Mouse (Mus musculus): ENCODE measurements around the gene Gtf2h2. TPM values are rescaled to one million over a fixed set of nuclear protein-coding genes. Genes with fewer than 3 reads are reported as not detected.

Gtf2h2 gene
- 62.3 and 64.4 TPM in 2 replicates for polyA plus RNA-seq (2015; fragmentation: Nextera tagmentation; extraction: Ambion mirVana)

GRCm38 (mm10) chr13:100492061-100492787 is at the start of gene Gtf2h2:
Gtf2h2 (minus strand) TSS chr13:100492579.
- under 1% methylated on average over 51 of the region's 51 CpGs for WGBS
- H3K27ac ChIP-seq: peak within 1 kb of the TSS; percentile 90
- peaks cover 15% of the 10 kb centered on the region for H3K36me3 ChIP-seq
- ATAC-seq (ENCODE audit: insufficient number of reproducible peaks, low FRiP score, low TSS enrichment, low read depth): no peak
- H3K9me3 ChIP-seq: no peaks in the 10 kb centered on the region
- H3K4me3 ChIP-seq: peak within 1 kb of the TSS; percentile 93
- peak within 1 kb of the TSS; percentile 58 for H3K4me2 ChIP-seq
- H3K27me3 ChIP-seq: no peaks in the 10 kb centered on the region
- peaks cover 14% of the 10 kb centered on the region for H3K4me1 ChIP-seq
- H3K9ac ChIP-seq: peak within 1 kb of the TSS; percentile 98

- no peak overlapping the region for H3K4me2 ChIP-seq
- H3K9ac ChIP-seq: no peak overlapping the region
- H3K27me3 ChIP-seq: no peaks in the 10 kb centered on the region
These were observed 43.8 kb upstream of the Gtf2h2 start for GRCm38 (mm10) chr13:100536149-100536548.

GRCm38 (mm10) chr13:100532788-100533365 is 40.5 kb upstream of the Gtf2h2 start:
- no peaks in the 10 kb centered on the region for H3K4me1 ChIP-seq
- no peak overlapping the region for H3K9ac ChIP-seq
- H3K27me3 ChIP-seq: no peaks in the 10 kb centered on the region
- H3K4me2 ChIP-seq: no peak overlapping the region
- H3K27ac ChIP-seq: no peak overlapping the region
- no peak for ATAC-seq (ENCODE audit: insufficient number of reproducible peaks, low FRiP score, low TSS enrichment, low read depth)
- WGBS: 43% methylated on average over 6 of the region's 6 CpGs
- H3K36me3 ChIP-seq: no peaks in the 10 kb centered on the region
- H3K4me3 ChIP-seq: no peak overlapping the region
- H3K9me3 ChIP-seq: no peaks in the 10 kb centered on the region

More at GRCm38 (mm10) chr13:100536149-100536548, 43.8 kb upstream of the Gtf2h2 start:
- H3K9me3 ChIP-seq: no peaks in the 10 kb centered on the region
- no peak overlapping the region for H3K4me3 ChIP-seq
- H3K36me3 ChIP-seq: no peaks in the 10 kb centered on the region
- ATAC-seq (ENCODE audit: insufficient number of reproducible peaks, low FRiP score, low TSS enrichment, low read depth): no peak
- WGBS: 81% methylated on average over 3 of the region's 3 CpGs
- H3K4me1 ChIP-seq: no peaks in the 10 kb centered on the region
- no peak overlapping the region for H3K27ac ChIP-seq

- no peaks in the 10 kb centered on the region for H3K36me3 ChIP-seq
- ATAC-seq (ENCODE audit: insufficient number of reproducible peaks, low FRiP score, low TSS enrichment, low read depth): no peak
- no peak overlapping the region for H3K9ac ChIP-seq
- no peaks in the 10 kb centered on the region for H3K4me1 ChIP-seq
- H3K27me3 ChIP-seq: no peaks in the 10 kb centered on the region
- H3K27ac ChIP-seq: no peak overlapping the region
- H3K9me3 ChIP-seq: no peaks in the 10 kb centered on the region
- no peak overlapping the region for H3K4me2 ChIP-seq
- no peak overlapping the region for H3K4me3 ChIP-seq
- WGBS: 60% methylated on average over 6 of the region's 6 CpGs
These were observed 34.3 kb upstream of the Gtf2h2 start for GRCm38 (mm10) chr13:100526649-100527038.

- 56% methylated on average over 6 of the region's 6 CpGs for WGBS
These were observed 33.7 kb upstream of the Gtf2h2 start for GRCm38 (mm10) chr13:100525935-100526648.

GRCm38 (mm10) chr13:100524896-100525295 is 32.5 kb upstream of the Gtf2h2 start:
- no peaks in the 10 kb centered on the region for H3K27me3 ChIP-seq
- H3K27ac ChIP-seq: no peak overlapping the region
- no peak overlapping the region for H3K4me2 ChIP-seq
- ATAC-seq (ENCODE audit: insufficient number of reproducible peaks, low FRiP score, low TSS enrichment, low read depth): no peak
- H3K9me3 ChIP-seq: no peaks in the 10 kb centered on the region
- H3K4me1 ChIP-seq: no peaks in the 10 kb centered on the region
- H3K9ac ChIP-seq: no peak overlapping the region
- no peak overlapping the region for H3K4me3 ChIP-seq
- 89% methylated on average over 6 of the region's 6 CpGs for WGBS
- no peaks in the 10 kb centered on the region for H3K36me3 ChIP-seq

More at GRCm38 (mm10) chr13:100525935-100526648, 33.7 kb upstream of the Gtf2h2 start:
- Histone ChIP-seq H3K36me3 (no peaks in the 10 kb centered on the region), H3K9ac (no peak overlapping the region), H3K4me1 (no peaks in the 10 kb centered on the region), H3K4me2 (no peak overlapping the region), H3K4me3 (no peak overlapping the region), H3K27ac (no peak overlapping the region), H3K9me3 (no peaks in the 10 kb centered on the region), H3K27me3 (no peaks in the 10 kb centered on the region)
- no peak for ATAC-seq (ENCODE audit: insufficient number of reproducible peaks, low FRiP score, low TSS enrichment, low read depth)

- no peaks in the 10 kb centered on the region for H3K36me3 ChIP-seq
- 81% methylated on average over 2 of the region's 2 CpGs for WGBS
- no peaks in the 10 kb centered on the region for H3K4me1 ChIP-seq
- no peak overlapping the region for H3K4me2 ChIP-seq
- no peak overlapping the region for H3K4me3 ChIP-seq
- H3K9me3 ChIP-seq: no peaks in the 10 kb centered on the region
- H3K9ac ChIP-seq: no peak overlapping the region
- H3K27me3 ChIP-seq: no peaks in the 10 kb centered on the region
- no peak overlapping the region for H3K27ac ChIP-seq
- ATAC-seq (ENCODE audit: insufficient number of reproducible peaks, low FRiP score, low TSS enrichment, low read depth): no peak
These were observed 31.3 kb upstream of the Gtf2h2 start for GRCm38 (mm10) chr13:100523698-100524097.

- Histone ChIP-seq H3K36me3 (no peaks in the 10 kb centered on the region), H3K9me3 (no peaks in the 10 kb centered on the region), H3K4me3 (no peak overlapping the region), H3K27me3 (no peaks in the 10 kb centered on the region), H3K4me1 (peaks cover 4% of the 10 kb centered on the region), H3K9ac (no peak overlapping the region), H3K27ac (no peak overlapping the region), H3K4me2 (no peak overlapping the region)
- WGBS: 85% methylated on average over 9 of the region's 9 CpGs
- no peak for ATAC-seq (ENCODE audit: insufficient number of reproducible peaks, low FRiP score, low TSS enrichment, low read depth)
These were observed 29.6 kb upstream of the Gtf2h2 start for GRCm38 (mm10) chr13:100521724-100522591.

- WGBS: 56% methylated on average over 2 of the region's 2 CpGs
- no peak for ATAC-seq (ENCODE audit: insufficient number of reproducible peaks, low FRiP score, low TSS enrichment, low read depth)
- no peak overlapping the region for H3K4me3 ChIP-seq
These were observed 26.8 kb upstream of the Gtf2h2 start for GRCm38 (mm10) chr13:100519162-100519561.

GRCm38 (mm10) chr13:100518191-100518590 is 25.8 kb upstream of the Gtf2h2 start:
- Histone ChIP-seq H3K27me3 (no peaks in the 10 kb centered on the region), H3K4me1 (peaks cover 13% of the 10 kb centered on the region), H3K9ac (no peak overlapping the region), H3K27ac (peak overlapping the region; percentile 70), H3K4me2 (no peak overlapping the region), H3K9me3 (no peaks in the 10 kb centered on the region), H3K4me3 (no peak overlapping the region), H3K36me3 (no peaks in the 10 kb centered on the region)
- ATAC-seq (ENCODE audit: insufficient number of reproducible peaks, low FRiP score, low TSS enrichment, low read depth): no peak
- WGBS: 63% methylated on average over 6 of the region's 6 CpGs

More at GRCm38 (mm10) chr13:100519162-100519561, 26.8 kb upstream of the Gtf2h2 start:
- Histone ChIP-seq H3K27me3 (no peaks in the 10 kb centered on the region), H3K9me3 (no peaks in the 10 kb centered on the region), H3K4me2 (no peak overlapping the region), H3K4me1 (peaks cover 13% of the 10 kb centered on the region), H3K9ac (no peak overlapping the region), H3K36me3 (no peaks in the 10 kb centered on the region), H3K27ac (peak overlapping the region; percentile 70; the same call in 1 of the 2 replicates)

GRCm38 (mm10) chr13:100517652-100518153 is 25.3 kb upstream of the Gtf2h2 start:
- WGBS: 76% methylated on average over 6 of the region's 6 CpGs
- H3K4me1 ChIP-seq: peaks cover 13% of the 10 kb centered on the region
- no peak for ATAC-seq (ENCODE audit: insufficient number of reproducible peaks, low FRiP score, low TSS enrichment, low read depth)
- H3K27ac ChIP-seq: peak overlapping the region; percentile 70
- H3K4me3 ChIP-seq: no peak overlapping the region
- no peaks in the 10 kb centered on the region for H3K27me3 ChIP-seq
- H3K4me2 ChIP-seq: no peak overlapping the region
- no peaks in the 10 kb centered on the region for H3K36me3 ChIP-seq
- no peaks in the 10 kb centered on the region for H3K9me3 ChIP-seq
- no peak overlapping the region for H3K9ac ChIP-seq
